Mouse (Mus musculus): ENCODE results near the gene Ddit4. TPM values are rescaled to one million over a fixed set of nuclear protein-coding genes. Genes with fewer than 3 reads are reported as not detected.

The Ddit4 gene
- polyA plus RNA-seq, 1 experiment: 62.7 TPM

DNA sequence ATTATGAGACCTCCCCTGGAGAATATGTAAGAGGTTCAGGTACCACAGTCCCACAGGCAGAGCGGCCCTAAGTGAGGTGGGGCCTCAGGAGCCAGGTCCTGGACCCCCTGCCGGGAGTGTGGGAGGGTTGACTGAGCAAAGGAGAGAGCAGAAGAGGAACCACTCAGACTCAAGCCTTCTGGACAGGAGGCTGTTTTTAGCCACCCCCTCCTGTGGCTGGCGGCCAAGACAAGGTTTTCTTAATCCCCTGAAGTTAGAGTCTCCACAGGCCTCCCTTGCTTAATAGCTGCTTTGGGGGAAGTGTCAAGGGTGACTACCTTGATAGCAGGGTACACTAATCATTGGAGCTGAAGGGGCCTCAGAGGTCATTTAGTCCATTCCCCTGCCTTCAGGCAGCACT lies 27.3 kb downstream of the Ddit4 start:
- Histone ChIP-seq H3K27me3 (ENCODE audit: control insufficient read depth, insufficient read depth, insufficient read length) (no peaks in the 10 kb centered on the region), H3K4me3 (ENCODE audit: insufficient read depth, poor library complexity, severe bottlenecking) (no peak overlapping the region), H3K79me2 (ENCODE audit: control insufficient read depth, insufficient read depth) (no peaks in the 10 kb centered on the region), H3K79me3 (ENCODE audit: low read depth) (no peaks in the 10 kb centered on the region), H3K36me3 (ENCODE audit: control insufficient read depth, insufficient read depth) (no peaks in the 10 kb centered on the region), H3ac (ENCODE audit: control insufficient read depth, insufficient read length, low read depth) (no peak overlapping the region)
- TF ChIP-seq MYOG (IDR thresholded peaks at IDR 0.05; ENCODE audit: control insufficient read depth, extremely low read depth, insufficient read length): no peak
- no peak for TF ChIP-seq CEBPB (IDR thresholded peaks at IDR 0.05; ENCODE audit: low read depth)
- no peak for TF ChIP-seq MAX (IDR thresholded peaks at IDR 0.05)
- TF ChIP-seq FOSL1 (IDR thresholded peaks at IDR 0.05; ENCODE audit: insufficient read depth, low read length, poor library complexity, severe bottlenecking): no peak
- no peak for TF ChIP-seq CTCF (IDR thresholded peaks at IDR 0.05; ENCODE audit: control insufficient read depth, insufficient read depth, insufficient read length)
- TF ChIP-seq USF1 (IDR thresholded peaks at IDR 0.05; ENCODE audit: low read depth): no peak
- no peak for TF ChIP-seq MYOD1 (IDR thresholded peaks at IDR 0.05; ENCODE audit: control insufficient read depth, insufficient read length, low read depth)

DNA sequence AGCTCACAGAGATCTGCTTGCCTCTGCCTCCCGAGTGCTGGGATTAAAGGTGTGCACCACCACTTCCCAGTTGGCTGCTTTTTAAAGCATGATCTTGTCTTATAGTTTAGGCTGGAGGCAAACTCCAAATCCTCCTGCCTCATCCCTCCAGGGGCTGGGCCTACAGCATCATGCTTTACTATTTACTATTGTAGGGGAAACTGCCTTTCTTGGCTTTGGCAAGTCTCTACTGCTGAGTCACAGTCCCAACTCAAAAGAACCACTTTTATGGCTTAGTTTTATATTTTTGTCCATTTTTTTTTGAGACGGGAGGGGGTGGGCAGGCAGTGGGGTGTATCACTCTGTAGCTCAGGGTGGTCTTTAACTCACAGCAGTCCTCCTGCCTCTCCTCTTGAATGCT lies 28.1 kb downstream of the Ddit4 start:
- Histone ChIP-seq H3K79me2 (ENCODE audit: control insufficient read depth, insufficient read depth) (no peaks in the 10 kb centered on the region), H3K36me3 (ENCODE audit: control insufficient read depth, insufficient read depth) (no peaks in the 10 kb centered on the region), H3K79me3 (ENCODE audit: low read depth) (no peaks in the 10 kb centered on the region), H3ac (ENCODE audit: control insufficient read depth, insufficient read length, low read depth) (no peak overlapping the region), H3K27me3 (ENCODE audit: control insufficient read depth, insufficient read depth, insufficient read length) (no peaks in the 10 kb centered on the region), H3K4me3 (ENCODE audit: insufficient read depth, poor library complexity, severe bottlenecking) (no peak overlapping the region)
- TF ChIP-seq MYOD1 (IDR thresholded peaks at IDR 0.05; ENCODE audit: control insufficient read depth, insufficient read length, low read depth): no peak
- TF ChIP-seq FOSL1 (IDR thresholded peaks at IDR 0.05; ENCODE audit: insufficient read depth, low read length, poor library complexity, severe bottlenecking): no peak
- TF ChIP-seq USF1 (IDR thresholded peaks at IDR 0.05; ENCODE audit: low read depth): no peak
- no peak for TF ChIP-seq CEBPB (IDR thresholded peaks at IDR 0.05; ENCODE audit: low read depth)
- TF ChIP-seq MAX (IDR thresholded peaks at IDR 0.05): no peak
- no peak for TF ChIP-seq CTCF (IDR thresholded peaks at IDR 0.05; ENCODE audit: control insufficient read depth, insufficient read depth, insufficient read length)
- no peak for TF ChIP-seq MYOG (IDR thresholded peaks at IDR 0.05; ENCODE audit: control insufficient read depth, extremely low read depth, insufficient read length)

DNA sequence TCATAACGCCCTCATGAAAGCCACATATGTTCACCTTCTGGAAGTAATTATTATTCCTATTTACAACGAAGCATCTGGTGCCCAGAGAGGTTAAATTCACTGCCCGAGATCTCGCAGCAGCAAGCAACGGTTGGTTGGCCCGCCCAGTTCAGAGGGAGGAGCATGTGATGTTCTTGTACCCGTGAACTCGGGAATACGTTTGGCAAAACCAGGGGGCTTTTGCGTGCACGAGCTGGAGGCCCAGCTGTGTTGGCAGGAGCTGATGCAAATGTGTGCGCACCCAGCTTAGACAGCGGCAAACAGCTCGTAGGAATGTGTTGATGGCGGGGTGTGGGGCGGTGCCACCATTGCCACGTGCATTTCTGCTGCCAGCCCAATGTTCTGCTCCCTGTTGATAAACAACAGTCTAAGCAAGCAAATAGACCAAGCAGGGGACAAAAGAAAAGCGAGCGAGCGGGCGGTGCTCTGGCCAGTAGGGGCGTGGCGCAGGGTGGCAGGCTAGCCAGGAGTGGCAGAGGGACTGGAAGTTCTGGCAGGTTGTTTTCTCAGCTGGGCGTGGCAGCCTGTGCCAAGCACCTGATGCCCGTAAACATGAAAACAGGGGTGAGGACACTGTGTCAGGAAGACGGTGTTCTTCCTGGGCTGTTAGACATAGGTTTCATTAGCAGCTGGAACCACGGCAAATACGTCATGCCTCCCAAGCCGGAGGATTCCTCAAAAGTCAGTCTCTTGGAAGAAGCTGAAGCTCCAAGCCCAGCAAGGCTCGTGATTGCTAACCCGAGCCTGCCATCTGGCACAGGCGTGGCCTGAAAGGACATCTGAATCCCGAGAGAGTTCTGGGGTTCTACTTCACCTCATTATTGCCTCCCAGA lies 30.6 kb downstream of the Ddit4 start:
- Histone ChIP-seq H3K79me3 (ENCODE audit: low read depth) (no peaks in the 10 kb centered on the region), H3K79me2 (ENCODE audit: control insufficient read depth, insufficient read depth) (no peaks in the 10 kb centered on the region), H3K36me3 (ENCODE audit: control insufficient read depth, insufficient read depth) (no peaks in the 10 kb centered on the region), H3K27me3 (ENCODE audit: control insufficient read depth, insufficient read depth, insufficient read length) (no peaks in the 10 kb centered on the region), H3ac (ENCODE audit: control insufficient read depth, insufficient read length, low read depth) (peak overlapping the region; percentile 16), H3K4me3 (ENCODE audit: insufficient read depth, poor library complexity, severe bottlenecking) (peak overlapping the region; percentile 15)
- peak; percentile 75 for TF ChIP-seq MAX (IDR thresholded peaks at IDR 0.05)
- TF ChIP-seq CEBPB (IDR thresholded peaks at IDR 0.05; ENCODE audit: low read depth): no peak
- peak; percentile 40 for TF ChIP-seq USF1 (IDR thresholded peaks at IDR 0.05; ENCODE audit: low read depth)

DNA sequence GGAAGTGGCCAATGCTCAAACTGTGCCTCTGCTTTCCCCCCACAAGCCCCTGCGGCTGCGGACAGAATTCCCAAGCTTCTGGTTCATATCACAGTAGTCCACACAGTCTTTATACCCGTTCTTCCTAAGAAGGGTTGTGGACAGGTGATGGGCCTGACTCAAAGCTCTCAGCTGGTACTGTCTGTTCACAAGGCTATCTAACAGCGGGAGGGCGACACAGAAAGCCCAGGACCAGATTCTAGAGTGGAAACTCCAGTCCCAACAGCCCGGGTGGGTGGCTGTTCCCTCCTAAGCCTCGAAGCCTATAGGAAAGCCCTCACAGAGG lies 31.2 kb downstream of the Ddit4 start:
- H3K27me3 ChIP-seq (ENCODE audit: control insufficient read depth, insufficient read depth, insufficient read length): no peaks in the 10 kb centered on the region
- H3K79me2 ChIP-seq (ENCODE audit: control insufficient read depth, insufficient read depth): no peaks in the 10 kb centered on the region
- no peak overlapping the region for H3ac ChIP-seq (ENCODE audit: control insufficient read depth, insufficient read length, low read depth)
- TF ChIP-seq CTCF (IDR thresholded peaks at IDR 0.05; ENCODE audit: control insufficient read depth, insufficient read depth, insufficient read length) (no peak), MAX (IDR thresholded peaks at IDR 0.05) (no peak), CEBPB (IDR thresholded peaks at IDR 0.05; ENCODE audit: low read depth) (no peak), MYOD1 (IDR thresholded peaks at IDR 0.05; ENCODE audit: control insufficient read depth, insufficient read length, low read depth) (peak; percentile 57), FOSL1 (IDR thresholded peaks at IDR 0.05; ENCODE audit: insufficient read depth, low read length, poor library complexity, severe bottlenecking) (no peak)
- no peaks in the 10 kb centered on the region for H3K36me3 ChIP-seq (ENCODE audit: control insufficient read depth, insufficient read depth)
- H3K4me3 ChIP-seq (ENCODE audit: insufficient read depth, poor library complexity, severe bottlenecking): no peak overlapping the region
- H3K79me3 ChIP-seq (ENCODE audit: low read depth): no peaks in the 10 kb centered on the region

DNA sequence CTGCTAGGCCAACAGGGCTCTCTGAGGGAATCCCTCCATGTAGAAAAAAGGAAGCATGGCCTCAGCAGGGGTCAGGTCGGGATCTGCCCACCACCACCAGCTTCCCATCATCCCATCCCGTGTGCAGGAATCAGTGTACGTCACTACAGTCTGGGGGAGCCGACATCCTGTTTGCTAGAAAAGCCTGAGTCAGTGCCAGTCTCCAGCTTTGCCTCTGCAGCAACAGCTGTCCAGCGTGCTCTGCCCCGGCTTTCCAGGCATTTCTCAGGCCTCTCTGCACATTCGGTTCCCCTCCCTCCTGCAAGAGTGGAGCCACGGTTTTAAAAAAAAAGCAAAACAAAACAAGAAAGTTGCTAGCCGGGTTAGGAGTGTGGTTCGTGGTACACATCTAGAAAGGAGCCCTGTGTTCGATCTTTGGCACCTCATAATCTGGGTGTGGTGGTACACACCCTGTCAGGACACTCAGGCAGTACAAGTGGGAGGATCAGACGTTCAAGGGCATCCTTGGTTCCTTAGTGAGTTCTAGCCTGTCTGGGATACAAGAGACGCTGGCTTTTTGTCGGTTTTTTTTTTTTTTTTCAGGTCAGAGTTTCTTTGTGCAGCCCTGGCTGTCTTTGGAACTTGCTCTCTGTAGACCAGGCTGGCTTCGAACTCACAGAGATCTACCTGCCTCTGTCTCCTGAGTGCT lies 32.0 kb downstream of the Ddit4 start:
- no peaks in the 10 kb centered on the region for H3K27me3 ChIP-seq (ENCODE audit: control insufficient read depth, insufficient read depth, insufficient read length)
- no peaks in the 10 kb centered on the region for H3K79me2 ChIP-seq (ENCODE audit: control insufficient read depth, insufficient read depth)
- no peak overlapping the region for H3K4me3 ChIP-seq (ENCODE audit: insufficient read depth, poor library complexity, severe bottlenecking)
- H3K36me3 ChIP-seq (ENCODE audit: control insufficient read depth, insufficient read depth): no peaks in the 10 kb centered on the region
- H3ac ChIP-seq (ENCODE audit: control insufficient read depth, insufficient read length, low read depth): peak overlapping the region; percentile 10
- TF ChIP-seq FOSL1 (IDR thresholded peaks at IDR 0.05; ENCODE audit: insufficient read depth, low read length, poor library complexity, severe bottlenecking) (no peak), CTCF (IDR thresholded peaks at IDR 0.05; ENCODE audit: control insufficient read depth, insufficient read depth, insufficient read length) (no peak), MYOD1 (IDR thresholded peaks at IDR 0.05; ENCODE audit: control insufficient read depth, insufficient read length, low read depth) (peak; percentile 79)
- no peaks in the 10 kb centered on the region for H3K79me3 ChIP-seq (ENCODE audit: low read depth)

DNA sequence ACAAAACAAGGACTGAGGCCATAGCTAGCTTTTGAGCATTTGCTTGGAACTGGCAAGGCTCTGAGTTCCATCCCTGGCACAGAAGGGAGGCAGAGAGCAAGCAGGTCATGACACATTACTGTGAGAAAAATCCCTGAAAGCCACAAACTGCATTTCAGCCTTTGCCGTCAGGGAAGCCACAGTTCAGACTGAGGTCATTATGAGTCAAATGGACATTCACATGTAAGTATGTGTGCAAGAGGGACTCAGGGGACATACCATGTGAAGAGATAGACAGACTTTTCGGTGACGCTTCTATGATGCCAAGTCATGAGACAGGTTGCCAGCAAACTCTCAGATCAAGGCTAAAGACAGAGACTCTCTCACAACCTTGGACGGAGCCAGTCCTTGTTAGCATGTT lies 33.5 kb downstream of the Ddit4 start:
- Histone ChIP-seq H3K36me3 (ENCODE audit: control insufficient read depth, insufficient read depth) (no peaks in the 10 kb centered on the region), H3K79me2 (ENCODE audit: control insufficient read depth, insufficient read depth) (no peaks in the 10 kb centered on the region), H3K4me3 (ENCODE audit: insufficient read depth, poor library complexity, severe bottlenecking) (no peak overlapping the region), H3ac (ENCODE audit: control insufficient read depth, insufficient read length, low read depth) (no peak overlapping the region), H3K79me3 (ENCODE audit: low read depth) (no peaks in the 10 kb centered on the region), H3K27me3 (ENCODE audit: control insufficient read depth, insufficient read depth, insufficient read length) (no peaks in the 10 kb centered on the region)
- TF ChIP-seq MAX (IDR thresholded peaks at IDR 0.05) (peak; percentile 68), CEBPB (IDR thresholded peaks at IDR 0.05; ENCODE audit: low read depth) (peak; percentile 55), MYOD1 (IDR thresholded peaks at IDR 0.05; ENCODE audit: control insufficient read depth, insufficient read length, low read depth) (peak; percentile 23), USF1 (IDR thresholded peaks at IDR 0.05; ENCODE audit: low read depth) (peak; percentile 26), FOSL1 (IDR thresholded peaks at IDR 0.05; ENCODE audit: insufficient read depth, low read length, poor library complexity, severe bottlenecking) (peak; percentile 55), CTCF (IDR thresholded peaks at IDR 0.05; ENCODE audit: control insufficient read depth, insufficient read depth, insufficient read length) (no peak), MYOG (IDR thresholded peaks at IDR 0.05; ENCODE audit: control insufficient read depth, extremely low read depth, insufficient read length) (no peak)

Measured in C2C12 (cell line).